Comparison of ENCODE assay signal across 8 mouse cellular contexts in genomic region chr1:90838221-90838620, GRCm38 (mm10). TPM values are rescaled to one million over a fixed set of nuclear protein-coding genes. Genes with fewer than 3 reads are reported as not detected.
DNase-seq lines count a peak whose midpoint lies in the region; ATAC-seq and TF ChIP-seq lines count a peak whose summit lies in the region.

No protein-coding gene starts in this region.

- no peak for TF ChIP-seq EP300 in stomach, postnatal 0 days (optimal IDR thresholded peaks at IDR 0.05)

- no peak for ATAC-seq in kidney, embryonic 14.5 days (ENCODE audit: low FRiP score, low TSS enrichment)
- ATAC-seq in intestine, embryonic 16.5 days: no peak
- peak; percentile 67; the same call in 1 of the 2 replicates for ATAC-seq in limb, embryonic 13.5 days (ENCODE audit: low FRiP score, low read depth)
- ATAC-seq in stomach, postnatal 0 days (ENCODE audit: low FRiP score, low TSS enrichment): no peak
- no peak for ATAC-seq in activated CD4-positive, CD25-positive, alpha-beta regulatory T cell, adult 4 months

- no peaks in the 10 kb centered on the region; the same call in 1 of the 2 replicates for H3K4me1 ChIP-seq in kidney, embryonic 14.5 days (ENCODE audit: control insufficient read depth, insufficient read depth, low read length)
- H3K4me1 ChIP-seq in intestine, embryonic 16.5 days (ENCODE audit: control insufficient read depth, insufficient read depth, low read length): peaks cover 30% of the 10 kb centered on the region
- H3K4me1 ChIP-seq in limb, embryonic 13.5 days: peaks cover 90% of the 10 kb centered on the region
- peaks cover 3% of the 10 kb centered on the region for H3K4me1 ChIP-seq in stomach, postnatal 0 days (replicated peaks; ENCODE audit: control insufficient read depth, insufficient read depth)

- H3K9me3 ChIP-seq in kidney, embryonic 14.5 days (ENCODE audit: control insufficient read depth, low read length): no peaks in the 10 kb centered on the region
- no peaks in the 10 kb centered on the region for H3K9me3 ChIP-seq in intestine, embryonic 16.5 days (ENCODE audit: control insufficient read depth, low read length)
- H3K9me3 ChIP-seq in limb, embryonic 13.5 days: no peaks in the 10 kb centered on the region
- H3K9me3 ChIP-seq in stomach, postnatal 0 days (ENCODE audit: control insufficient read depth, low read length): no peaks in the 10 kb centered on the region

- no peaks in the 10 kb centered on the region for H3K27me3 ChIP-seq in kidney, embryonic 14.5 days (ENCODE audit: control insufficient read depth, insufficient read depth, low read length)
- H3K27me3 ChIP-seq in intestine, embryonic 16.5 days (replicated peaks; ENCODE audit: control insufficient read depth, insufficient read depth, low read length): no peaks in the 10 kb centered on the region
- no peaks in the 10 kb centered on the region for H3K27me3 ChIP-seq in limb, embryonic 13.5 days
- no peaks in the 10 kb centered on the region for H3K27me3 ChIP-seq in stomach, postnatal 0 days (ENCODE audit: control insufficient read depth, insufficient read depth, low read length)

- H3K27ac ChIP-seq in kidney, embryonic 14.5 days (ENCODE audit: low read depth, low read length): peak overlapping the region; percentile 26; the same call in 1 of the 2 replicates
- H3K27ac ChIP-seq in intestine, embryonic 16.5 days (ENCODE audit: low read length): peak overlapping the region; percentile 61
- H3K27ac ChIP-seq in limb, embryonic 13.5 days: peak overlapping the region; percentile 86
- peak overlapping the region; percentile 76 for H3K27ac ChIP-seq in stomach, postnatal 0 days (replicated peaks)

- DNase-seq in kidney, adult 9 months: no peak
- peak; percentile 29 to 47 for DNase-seq in frontal cortex, postnatal 25 days (ENCODE audit: low spot score in 2 of 2)
- DNase-seq in stomach, postnatal 0 days (ENCODE audit: low spot score): no peak
- DNase-seq in spleen, postnatal 10 days (ENCODE audit: low spot score in 2 of 2): no peak

- H3K4me2 ChIP-seq in kidney, embryonic 14.5 days (replicated peaks; ENCODE audit: low read depth, low read length): no peak overlapping the region
- H3K4me2 ChIP-seq in intestine, embryonic 16.5 days (ENCODE audit: low read depth, low read length): no peak overlapping the region
- peak overlapping the region; percentile 47 for H3K4me2 ChIP-seq in limb, embryonic 13.5 days (replicated peaks)
- peak overlapping the region; percentile 29; the same call in 1 of the 2 replicates for H3K4me2 ChIP-seq in stomach, postnatal 0 days (replicated peaks; ENCODE audit: low read depth)

- no peaks in the 10 kb centered on the region for H3K36me3 ChIP-seq in kidney, embryonic 14.5 days (ENCODE audit: control insufficient read depth, insufficient read depth, low read length)
- no peaks in the 10 kb centered on the region for H3K36me3 ChIP-seq in intestine, embryonic 16.5 days (ENCODE audit: control insufficient read depth, insufficient read depth, low read length)
- H3K36me3 ChIP-seq in limb, embryonic 13.5 days: no peaks in the 10 kb centered on the region
- no peaks in the 10 kb centered on the region for H3K36me3 ChIP-seq in stomach, postnatal 0 days (ENCODE audit: control insufficient read depth, insufficient read depth, low read length)

- no peak overlapping the region for H3K4me3 ChIP-seq in kidney, embryonic 14.5 days (ENCODE audit: low read length)
- H3K4me3 ChIP-seq in intestine, embryonic 16.5 days (ENCODE audit: low read length): no peak overlapping the region; the same call in 1 of the 2 replicates
- peak overlapping the region; percentile 10; the same call in 1 of the 2 replicates for H3K4me3 ChIP-seq in limb, embryonic 13.5 days
- no peak overlapping the region for H3K4me3 ChIP-seq in stomach, postnatal 0 days (ENCODE audit: low read depth, low read length)

- 54% methylated on average over 12 of the region's 12 CpGs for WGBS in kidney, embryonic 14.5 days
- 54% methylated on average over 12 of the region's 12 CpGs for WGBS in intestine, embryonic 16.5 days
- WGBS in limb, embryonic 13.5 days: 13% methylated on average over 12 of the region's 12 CpGs
- WGBS in stomach, postnatal 0 days: 43% methylated on average over 12 of the region's 12 CpGs

- TF ChIP-seq CTCF in stomach, postnatal 0 days (IDR thresholded peaks at IDR 0.05; ENCODE audit: low read depth): no peak

- no peak overlapping the region for H3K9ac ChIP-seq in kidney, embryonic 14.5 days (ENCODE audit: low read depth, low read length)
- H3K9ac ChIP-seq in intestine, embryonic 16.5 days (ENCODE audit: low read depth, low read length): 0 out of 2 replicates have a peak overlapping the region, but pooled peaks have one; percentile 21
- peak overlapping the region; percentile 25; the same call in 1 of the 2 replicates for H3K9ac ChIP-seq in limb, embryonic 13.5 days
- H3K9ac ChIP-seq in stomach, postnatal 0 days (ENCODE audit: low read length): no peak overlapping the region; the same call in 1 of the 2 replicates

RNA-seq across cellular contexts. Expression of gene Col6a3, which starts 5.5 kb away (rescaled TPM):
- polyA plus RNA-seq in kidney, embryonic 14.5 days (2014; fragmentation: Nextera tagmentation; extraction: Ambion mirVana): 22.0 and 22.8 TPM in 2 replicates
- polyA plus RNA-seq in intestine, embryonic 16.5 days (2015; fragmentation: Nextera tagmentation; extraction: Ambion mirVana): 61.9 and 70.6 TPM in 2 replicates
- polyA plus RNA-seq in limb, embryonic 13.5 days (2015; fragmentation: Nextera tagmentation; extraction: Ambion mirVana): 78.1 and 86.3 TPM in 2 replicates
- polyA plus RNA-seq in stomach, postnatal 0 days (2015; fragmentation: Nextera tagmentation; extraction: Ambion mirVana): 56.9 and 60.5 TPM in 2 replicates
- not detected for polyA plus RNA-seq in activated CD4-positive, CD25-positive, alpha-beta regulatory T cell, adult 4 months (2017; shearing (Covaris generic))

Comparison
In these comparisons a context has a peak if more than half of its experiments do, and no peak if none do; other contexts are left out.
1. H3K27ac ChIP-seq: peak in every context shown above with its lines; median percentile 86 in limb, embryonic 13.5 days; 76 in stomach, postnatal 0 days; 61 in intestine, embryonic 16.5 days; 26 in kidney, embryonic 14.5 days.
2. H3K4me2 ChIP-seq: peak in limb, embryonic 13.5 days (single experiment) and stomach, postnatal 0 days (single experiment); none in kidney, embryonic 14.5 days (single experiment) and intestine, embryonic 16.5 days (single experiment).
3. H3K9ac ChIP-seq: peak in intestine, embryonic 16.5 days (single experiment) and limb, embryonic 13.5 days (single experiment); none in kidney, embryonic 14.5 days (single experiment) and stomach, postnatal 0 days (single experiment).
4. DNase-seq: peak in frontal cortex, postnatal 25 days (2 of 2); none in kidney, adult 9 months (single experiment), stomach, postnatal 0 days (single experiment) and spleen, postnatal 10 days (0 of 2).
5. RNA of gene Col6a3, which starts 5.5 kb away (polyA plus RNA-seq): 78.1 to 86.3 TPM in limb, embryonic 13.5 days, 61.9 to 70.6 TPM in intestine, embryonic 16.5 days, 56.9 to 60.5 TPM in stomach, postnatal 0 days and 22.0 to 22.8 TPM in kidney, embryonic 14.5 days; not detected in activated CD4-positive, CD25-positive, alpha-beta regulatory T cell, adult 4 months; every median in the first group is over 10 times any median in the second.